Mouse (Mus musculus) myocyte (in vitro differentiated cells): ENCODE results near the gene Enc1.

Source experiments
- CEBPB ChIP-seq: IDR thresholded peaks from 2 replicates; pipeline ENCODE4 v1.6.1; 2011; ENCODE audit warnings: mild to moderate bottlenecking, moderate library complexity; ENCODE audit not compliant: poor library complexity, insufficient read depth, severe bottlenecking
- E2F4 ChIP-seq: IDR thresholded peaks from one replicate; pipeline ENCODE4 v1.6.1; 2011; ENCODE audit warnings: mild to moderate bottlenecking, control low read depth, moderate library complexity; ENCODE audit not compliant: insufficient read depth
- MAX ChIP-seq: IDR thresholded peaks from one replicate; pipeline ENCODE4 v1.6.1; 2011; ENCODE audit warnings: low read depth, mild to moderate bottlenecking, control low read depth
- MYOD1 ChIP-seq, 3 experiments: IDR thresholded peaks; one replicate each; pipeline ENCODE4 v1.6.1; 2011; ENCODE audit warnings: control low read depth in 2 of 3, low read depth in 2 of 3, mild to moderate bottlenecking in 2 of 3, moderate library complexity in 1 of 3; ENCODE audit not compliant: insufficient read length in 2 of 3, control insufficient read depth in 1 of 3
- MYOG ChIP-seq, 3 experiments: IDR thresholded peaks; one replicate each; pipeline ENCODE4 v1.6.1; 2011; ENCODE audit warnings: control low read depth in 2 of 3, low read depth in 2 of 3, mild to moderate bottlenecking in 2 of 3; ENCODE audit not compliant: insufficient read length in 2 of 3, control insufficient read depth in 1 of 3, insufficient read depth in 1 of 3
- POLR2A ChIP-seq: IDR thresholded peaks from one replicate; pipeline ENCODE4 v1.6.1; 2011; ENCODE audit warnings: low read depth, mild to moderate bottlenecking, control low read depth, moderate library complexity; ENCODE audit not compliant: insufficient read length
- POLR2AphosphoS2 ChIP-seq: IDR thresholded peaks from one replicate; pipeline ENCODE4 v1.6.1; 2011; ENCODE audit warnings: low read depth, control low read depth; ENCODE audit not compliant: insufficient read length
- REST ChIP-seq: IDR thresholded peaks from one replicate; pipeline ENCODE4 v1.6.1; 2011; ENCODE audit warnings: mild to moderate bottlenecking, control low read depth, moderate library complexity; ENCODE audit not compliant: insufficient read depth, insufficient read length
- SRF ChIP-seq: IDR thresholded peaks from one replicate; pipeline ENCODE4 v1.6.1; 2011; ENCODE audit warnings: low read depth; ENCODE audit not compliant: control insufficient read depth, insufficient read length
- TCF12 ChIP-seq: IDR thresholded peaks from one replicate; pipeline ENCODE4 v1.6.1; 2011; ENCODE audit warnings: mild to moderate bottlenecking, control low read depth; ENCODE audit not compliant: poor library complexity, insufficient read depth, severe bottlenecking
- TCF3 ChIP-seq: IDR thresholded peaks from one replicate; pipeline ENCODE4 v1.6.1; 2011; ENCODE audit warnings: low read depth, control low read depth; ENCODE audit not compliant: insufficient read length
- USF1 ChIP-seq: IDR thresholded peaks from one replicate; pipeline ENCODE4 v1.6.1; 2011; ENCODE audit warnings: low read depth, mild to moderate bottlenecking, control low read depth, moderate library complexity

- TF ChIP-seq POLR2A = no peak
- no peak for TF ChIP-seq E2F4
- no peak for TF ChIP-seq POLR2AphosphoS2
- TF ChIP-seq MYOD1 (IDR thresholded peaks at IDR 0.05; ENCODE audit: control insufficient read depth in 1 of 3, insufficient read length in 2 of 3, low read depth in 2 of 3) = no peak
- no peak for TF ChIP-seq SRF
- no peak for TF ChIP-seq TCF12
- TF ChIP-seq MAX = no peak
- TF ChIP-seq USF1 = no peak
- no peak for TF ChIP-seq TCF3
- TF ChIP-seq REST = no peak
- no peak for TF ChIP-seq MYOG (IDR thresholded peaks at IDR 0.05; ENCODE audit: control insufficient read depth in 1 of 3, insufficient read depth in 1 of 3, insufficient read length in 2 of 3, low read depth in 2 of 3)
- no peak for TF ChIP-seq CEBPB
Observed at GRCm38 (mm10) chr13:97242716-97243115, 1.8 kb downstream of the Enc1 start.
